Mouse (Mus musculus): ENCODE measurements at regions not wholly inside any gene's neighbourhood (a gene's known extent, or its start where the extent isn't known, plus 50 kb on each side); places are given as distances from the start of the nearest gene placed in this dataset.

- DNase-seq (ENCODE audit: low read depth, low spot score), result no peak
Observed at GRCm38 (mm10) chr2:101368278-101368677, 256.2 kb upstream of the Rag2 start.

DNA sequence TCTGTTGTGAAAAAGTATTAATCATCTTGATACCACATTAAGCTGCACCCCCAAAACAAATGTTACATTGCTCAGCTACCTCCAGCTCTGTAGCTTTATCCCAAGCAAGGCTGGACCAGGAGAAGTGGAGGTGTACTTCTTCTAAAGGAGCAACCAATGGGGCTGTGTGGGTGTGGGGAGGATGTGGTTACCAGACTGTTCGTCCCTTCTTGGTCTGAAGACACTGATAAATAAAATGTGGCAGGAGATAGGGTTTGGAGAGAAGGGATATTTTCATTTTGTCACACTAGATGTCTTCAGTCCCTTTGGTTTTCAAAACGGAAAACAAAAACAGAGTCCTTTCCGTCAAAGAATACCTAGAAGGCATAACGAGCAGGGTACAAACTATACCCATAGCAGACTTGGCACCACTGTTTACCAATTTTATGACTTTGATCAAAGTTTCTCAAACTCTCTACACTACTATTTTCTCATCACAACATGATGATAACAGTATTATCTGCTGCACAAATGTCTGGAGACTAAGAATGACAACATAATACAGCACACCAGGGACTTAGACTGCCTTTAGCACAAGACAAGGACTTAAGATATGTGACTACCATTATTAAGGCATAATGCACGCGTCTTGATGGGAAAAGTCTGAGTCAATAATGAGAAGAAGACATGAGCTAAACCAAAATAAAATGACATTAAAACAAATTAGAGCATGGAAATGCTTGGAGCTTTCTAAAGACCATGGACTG, 253.4 kb upstream of the Rag2 start:
- DNase-seq (ENCODE audit: low read depth, low spot score), result no peak

GRCm38 (mm10) chr2:101371834-101372493, 252.6 kb upstream of the Rag2 start:
- DNase-seq (ENCODE audit: low read depth, low spot score), result no peak

DNA sequence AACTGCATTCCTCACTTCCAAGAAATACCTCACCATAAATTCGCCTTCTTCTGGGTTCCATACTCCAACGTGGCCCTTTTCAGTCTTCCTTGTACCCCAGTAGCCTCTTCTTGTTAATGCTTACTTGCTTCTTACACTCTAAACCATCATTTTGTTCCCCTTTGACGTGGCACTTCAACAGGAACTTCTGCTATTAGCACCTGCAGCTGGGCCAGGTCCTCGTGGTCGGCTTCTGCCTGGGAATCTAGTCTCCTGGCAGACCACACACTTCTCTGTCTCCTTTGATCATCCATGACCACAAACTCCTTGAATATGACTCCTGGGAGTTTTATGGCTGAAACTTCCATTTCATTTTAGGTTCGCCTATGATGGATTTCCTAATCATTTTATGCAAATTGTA, 243.9 kb upstream of the Rag2 start:
- no peak for DNase-seq (ENCODE audit: low read depth, low spot score)

- no peak for DNase-seq (ENCODE audit: low read depth, low spot score)
Observed at GRCm38 (mm10) chr2:101415002-101415401, 209.5 kb upstream of the Rag2 start.

DNA sequence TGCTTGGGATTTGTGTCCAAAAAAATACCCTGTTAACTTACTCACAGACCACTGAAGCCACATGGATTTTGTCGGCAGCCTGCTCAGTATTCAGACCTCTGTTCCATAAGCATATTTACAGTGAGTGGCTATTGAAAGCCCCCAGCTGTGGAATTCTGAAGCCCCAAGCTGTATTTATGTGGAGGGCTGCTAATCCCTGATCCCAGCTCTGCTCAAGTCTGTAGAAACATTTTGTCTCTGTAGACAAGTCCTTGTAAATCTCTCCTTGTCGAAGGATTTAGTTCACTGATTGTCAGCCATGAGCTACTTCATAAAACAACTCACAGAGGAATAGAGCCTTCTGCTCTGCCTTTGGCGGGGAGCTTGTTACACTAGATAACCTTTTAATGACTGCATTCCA, 207.8 kb upstream of the Rag2 start:
- no peak for DNase-seq (ENCODE audit: low read depth, low spot score)

GRCm38 (mm10) chr2:101433141-101433895, 191.2 kb upstream of the Rag2 start:
- no peak for DNase-seq (ENCODE audit: low read depth, low spot score)

DNA sequence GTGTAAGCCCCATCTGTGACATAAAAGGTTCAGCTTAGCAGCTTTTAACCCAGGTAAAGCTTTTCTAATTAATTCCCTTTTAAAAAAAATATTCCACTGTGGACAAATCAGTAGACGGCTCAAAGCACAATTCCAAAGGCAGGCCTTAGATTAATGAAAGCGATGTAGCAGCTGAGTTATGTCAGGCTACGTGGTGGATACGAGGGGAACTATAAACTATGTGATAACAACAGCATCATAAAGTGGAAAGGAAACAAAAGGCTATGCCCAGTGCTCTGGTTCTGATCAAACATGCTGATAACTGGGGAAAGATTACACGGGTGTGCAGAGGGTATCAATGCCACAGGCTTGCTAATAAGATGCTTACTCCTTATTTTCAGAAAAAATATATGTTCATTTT, 184.3 kb upstream of the Rag2 start:
- no peak for DNase-seq (ENCODE audit: low read depth, low spot score)

DNA sequence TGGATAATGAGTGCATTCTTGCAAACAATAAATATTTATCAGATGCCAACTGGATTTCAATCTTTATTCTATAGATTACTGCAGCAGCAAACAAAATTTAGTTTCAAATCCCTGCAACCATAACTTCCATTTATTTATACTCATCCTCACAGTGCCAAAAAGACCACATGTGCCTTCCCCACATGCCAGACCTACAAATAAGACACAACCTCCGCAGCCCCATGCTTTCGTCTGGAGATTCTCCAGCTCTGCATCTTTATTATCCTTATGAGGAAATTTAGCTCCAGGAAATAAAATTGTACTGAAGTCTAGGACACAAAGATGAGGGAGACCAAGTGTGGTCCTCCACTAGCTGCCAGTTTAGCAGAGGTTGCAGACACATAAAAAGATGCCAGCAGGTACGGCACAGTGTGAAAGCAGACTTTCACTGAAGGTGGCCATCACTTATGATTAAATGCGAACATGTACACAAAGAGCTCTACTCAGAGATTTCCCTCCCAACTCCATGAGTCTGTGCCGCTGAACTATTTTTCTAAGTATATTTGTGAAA, 183.4 kb upstream of the Rag2 start:
- DNase-seq (ENCODE audit: low read depth, low spot score), result no peak

- DNase-seq (ENCODE audit: low read depth, low spot score), result no peak
Observed at GRCm38 (mm10) chr2:101455591-101455990, 168.9 kb upstream of the Rag2 start.

DNA sequence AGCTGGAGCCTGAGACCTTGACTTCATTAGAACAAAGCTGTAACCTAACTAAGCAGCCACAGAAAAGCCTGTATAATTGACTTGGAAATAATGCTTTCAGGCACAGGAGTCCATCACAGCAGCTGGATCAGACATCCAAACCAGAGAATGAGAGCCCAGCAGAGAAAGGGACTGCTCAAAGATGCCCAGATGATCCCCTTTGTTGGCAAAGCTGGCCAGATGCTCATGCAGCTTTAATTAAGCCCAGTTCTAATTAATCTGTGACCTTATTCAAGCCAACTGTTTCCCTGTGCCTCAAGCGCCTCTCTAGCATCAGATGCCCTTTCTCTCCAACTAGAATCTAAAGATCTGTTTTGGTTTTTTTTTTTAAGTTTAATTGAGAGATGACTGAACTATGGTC, 165.6 kb upstream of the Rag2 start:
- DNase-seq (ENCODE audit: low read depth, low spot score), result no peak

- DNase-seq (ENCODE audit: low read depth, low spot score), result no peak
Observed at GRCm38 (mm10) chr2:101462450-101462849, 162.1 kb upstream of the Rag2 start.

- no peak for DNase-seq (ENCODE audit: low read depth, low spot score)
Observed at GRCm38 (mm10) chr2:101464291-101465140, 160.0 kb upstream of the Rag2 start.

DNA sequence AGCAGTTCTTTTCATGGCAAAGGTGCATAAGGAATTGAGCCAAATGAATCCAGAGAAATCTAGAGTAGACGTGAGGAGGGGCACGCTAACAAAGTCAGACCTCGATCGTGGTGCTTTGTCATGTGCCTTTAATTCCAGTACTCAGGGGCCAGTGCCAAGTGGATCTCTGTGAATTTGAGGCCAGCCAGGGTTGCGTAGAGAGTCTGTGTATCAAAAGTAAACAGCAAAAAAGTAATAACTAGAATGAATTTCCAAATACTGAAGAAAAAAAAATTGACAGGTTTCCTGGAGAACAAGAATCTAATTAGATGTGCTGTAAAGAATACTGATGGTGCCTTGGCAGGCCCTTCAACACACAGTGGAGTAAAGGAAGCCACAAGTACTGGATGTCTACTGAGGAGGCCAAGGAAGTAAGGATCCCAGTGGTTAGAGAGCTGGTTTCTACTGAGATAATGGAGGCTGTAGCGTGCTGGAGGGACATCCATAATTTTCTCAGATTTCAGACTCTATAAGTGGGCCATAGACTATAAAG, 153.9 kb upstream of the Rag2 start:
- DNase-seq (ENCODE audit: low read depth, low spot score), result no peak

GRCm38 (mm10) chr2:101472449-101473115, 151.9 kb upstream of the Rag2 start:
- DNase-seq (ENCODE audit: low read depth, low spot score), result peak; percentile 21

DNA sequence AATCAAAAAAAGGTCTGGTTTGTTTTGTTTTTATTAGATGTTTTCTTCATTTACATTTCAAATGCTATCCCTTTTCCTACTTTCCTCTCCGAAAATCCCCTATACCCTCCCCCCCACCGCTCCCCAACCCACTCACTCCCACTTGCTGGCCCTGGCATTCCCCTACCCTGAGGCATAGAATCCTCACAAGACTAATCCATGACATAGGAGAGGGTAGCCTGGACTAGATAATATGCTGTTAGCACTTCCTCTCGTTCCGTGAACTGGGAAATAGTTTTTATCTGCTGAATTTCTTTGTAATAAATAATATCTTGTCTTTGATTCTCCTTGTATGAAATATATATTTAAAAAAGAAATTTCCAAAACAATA, 151.4 kb upstream of the Rag2 start:
- DNase-seq (ENCODE audit: low read depth, low spot score), result no peak

- no peak for DNase-seq (ENCODE audit: low read depth, low spot score)
Observed at GRCm38 (mm10) chr2:101476862-101477261, 147.7 kb upstream of the Rag2 start.

GRCm38 (mm10) chr2:101490207-101490606, 134.3 kb upstream of the Rag2 start:
- DNase-seq (ENCODE audit: low read depth, low spot score), result no peak

DNA sequence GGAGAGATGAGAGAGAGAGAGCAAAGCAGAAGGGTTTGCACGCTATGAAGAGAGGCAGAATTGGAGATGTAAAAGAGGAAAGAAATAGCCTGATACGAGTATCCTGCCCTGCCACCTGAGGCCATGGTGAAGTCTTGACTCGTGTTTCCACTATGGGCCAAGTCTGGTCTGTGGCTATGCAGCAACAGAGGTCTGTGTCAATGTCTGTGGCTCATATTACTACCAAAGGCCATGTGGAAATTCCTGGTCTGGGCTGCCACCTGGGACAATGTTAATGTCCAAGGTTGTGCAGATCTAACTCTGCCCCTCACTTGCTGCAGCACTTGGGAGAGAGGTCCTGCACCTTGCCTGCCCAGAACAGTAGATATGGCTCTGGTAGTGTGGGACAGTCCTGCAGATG, 132.8 kb upstream of the Rag2 start:
- no peak for DNase-seq (ENCODE audit: low read depth, low spot score)

DNA sequence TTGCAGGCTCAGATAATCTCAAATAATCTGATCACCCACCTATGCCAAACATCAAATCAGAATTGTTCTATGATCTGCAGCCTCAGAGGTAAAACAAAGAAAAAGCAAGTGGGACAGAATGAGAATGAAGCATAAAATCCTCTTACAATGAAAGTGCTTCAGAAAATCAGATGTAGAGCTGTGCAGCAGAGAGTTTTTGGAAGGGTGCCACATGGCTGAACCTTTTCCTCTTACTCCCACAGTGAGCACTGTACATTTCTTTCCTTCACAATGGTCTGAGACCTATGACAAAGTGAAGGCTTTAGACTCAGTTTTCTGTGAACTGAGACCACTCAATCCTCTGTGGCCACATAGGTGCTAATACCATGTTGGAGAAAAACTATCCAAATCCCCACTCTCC, 116.4 kb upstream of the Rag2 start:
- no peak for DNase-seq (ENCODE audit: low read depth, low spot score)

Measured in c-Kit-negative CD71-positive TER-119-positive erythroid progenitor cells, embryonic 14.5 days (primary cell).